Mouse (Mus musculus) ES-CJ7 (cell line): ENCODE data around the gene Trmu.

Source experiments
- DNase-seq: peaks from one replicate; pipeline ENCODE4 v3.0.0; 2011; ENCODE audit warnings: low read depth, low spot score

Gene Trmu

GRCm38 (mm10) chr15:85878848-85879497 is at the start of gene Trmu:
TSS of gene Trmu (plus strand) at chr15:85879312.
- DNase-seq, result peak; percentile 83

DNA sequence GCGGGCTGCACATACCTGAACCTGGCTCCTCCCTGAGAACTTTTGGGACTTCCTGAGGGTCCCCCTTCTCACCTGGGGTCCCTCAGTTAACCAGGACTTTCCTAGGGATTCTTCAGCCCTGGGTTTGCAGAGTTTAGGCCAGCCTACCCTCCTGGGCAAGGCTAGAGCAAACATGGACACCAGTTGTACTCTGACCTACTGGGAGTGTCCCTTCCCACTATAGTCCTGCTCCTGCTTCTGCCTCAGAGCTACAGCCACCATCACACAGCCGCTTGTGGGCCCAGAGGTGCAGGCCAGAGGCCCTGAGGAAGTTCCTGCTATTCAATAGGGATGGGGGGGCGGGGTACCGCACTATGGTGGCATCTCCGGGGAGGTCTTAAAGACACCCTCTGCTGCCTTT is 49.6 kb upstream of the Trmu start:
- no peak for DNase-seq

GRCm38 (mm10) chr15:85831954-85832590 is 47.0 kb upstream of the Trmu start, which contains the start of gene Ttc38:
TSS of gene Ttc38 (plus strand) at chr15:85832306.
- peak; percentile 90 for DNase-seq

DNA sequence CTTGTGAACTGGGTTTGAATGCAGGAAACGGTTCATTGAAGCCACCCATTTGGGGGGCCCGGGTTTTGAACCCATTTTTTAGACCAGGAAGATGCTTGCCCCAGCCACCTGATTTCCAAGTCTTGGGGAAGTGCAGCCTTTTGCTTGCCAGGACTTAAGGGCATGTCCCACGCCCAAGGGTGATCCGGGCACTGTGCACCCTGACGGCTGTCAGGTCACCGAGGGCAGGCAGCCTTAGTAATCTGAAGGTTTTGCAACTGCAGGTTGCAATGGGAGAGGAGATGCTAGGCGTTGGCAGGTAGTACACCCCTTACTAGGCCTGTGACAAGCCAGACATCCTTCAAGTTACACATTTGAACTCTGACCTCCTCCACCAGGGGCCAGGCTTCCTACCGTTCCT is 46.5 kb upstream of the Trmu start:
- DNase-seq, result no peak

GRCm38 (mm10) chr15:85835335-85835734 is 43.8 kb upstream of the Trmu start:
- no peak for DNase-seq

GRCm38 (mm10) chr15:85836887-85837286 is 42.2 kb upstream of the Trmu start:
- DNase-seq, result no peak

GRCm38 (mm10) chr15:85840983-85841382 is 38.1 kb upstream of the Trmu start:
- DNase-seq, result peak; percentile 65

DNA sequence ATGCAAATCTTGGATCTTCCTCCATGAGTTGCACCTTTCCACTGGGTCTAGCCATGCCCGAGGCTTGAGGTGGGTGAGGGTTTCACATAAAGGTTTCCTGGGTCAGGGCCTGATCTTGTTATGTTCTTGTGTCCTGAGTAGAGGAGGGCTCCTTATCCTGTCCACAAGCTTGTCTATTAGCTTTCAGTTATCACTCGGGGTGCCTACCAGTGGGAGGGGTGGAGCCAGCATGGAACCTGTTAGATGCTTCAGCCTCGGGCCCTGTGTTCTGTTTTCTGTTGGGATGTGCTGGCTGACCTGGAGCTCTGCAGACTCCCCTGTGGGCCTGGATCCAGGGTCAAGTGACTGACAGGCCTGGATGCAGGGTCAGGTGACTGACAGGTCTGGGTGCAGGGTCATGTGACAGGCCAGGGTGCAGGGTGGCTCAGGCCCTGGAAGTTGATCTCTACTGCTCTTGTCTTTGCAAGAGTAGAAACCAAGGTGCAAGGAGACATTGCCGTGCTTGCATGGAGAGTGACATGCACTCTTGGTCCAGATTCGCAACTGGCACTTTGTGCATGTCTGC is 37.2 kb upstream of the Trmu start:
- no peak for DNase-seq

DNA sequence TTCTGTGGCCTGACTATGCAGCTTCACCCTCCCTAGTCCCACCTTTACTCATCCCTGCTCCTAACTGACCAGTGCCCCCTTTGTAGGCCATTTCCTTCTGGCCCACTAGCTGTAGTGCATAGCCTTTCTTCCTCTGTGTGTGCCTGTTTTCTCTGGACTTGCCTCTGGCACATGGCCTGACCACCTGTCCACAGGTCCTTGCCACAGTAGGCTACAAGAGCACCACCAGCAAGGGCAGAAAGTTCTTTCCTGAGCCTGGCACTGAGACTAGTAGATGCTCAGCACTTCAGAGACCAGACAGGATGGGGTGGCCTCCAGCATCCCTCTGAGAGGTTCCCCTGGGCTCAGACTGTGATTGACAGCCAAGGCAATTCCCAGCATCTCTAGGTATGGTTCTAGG is 34.0 kb upstream of the Trmu start:
- no peak for DNase-seq

- peak; percentile 65 for DNase-seq
These were observed 27.3 kb upstream of the Trmu start for GRCm38 (mm10) chr15:85851656-85852392.

GRCm38 (mm10) chr15:85858980-85859489 is 20.1 kb upstream of the Trmu start:
- no peak for DNase-seq

GRCm38 (mm10) chr15:85859490-85860031 is 19.6 kb upstream of the Trmu start, which contains the start of gene Gtse1:
TSS of gene Gtse1 (plus strand) at chr15:85859745.
- peak; percentile 98 for DNase-seq

DNA sequence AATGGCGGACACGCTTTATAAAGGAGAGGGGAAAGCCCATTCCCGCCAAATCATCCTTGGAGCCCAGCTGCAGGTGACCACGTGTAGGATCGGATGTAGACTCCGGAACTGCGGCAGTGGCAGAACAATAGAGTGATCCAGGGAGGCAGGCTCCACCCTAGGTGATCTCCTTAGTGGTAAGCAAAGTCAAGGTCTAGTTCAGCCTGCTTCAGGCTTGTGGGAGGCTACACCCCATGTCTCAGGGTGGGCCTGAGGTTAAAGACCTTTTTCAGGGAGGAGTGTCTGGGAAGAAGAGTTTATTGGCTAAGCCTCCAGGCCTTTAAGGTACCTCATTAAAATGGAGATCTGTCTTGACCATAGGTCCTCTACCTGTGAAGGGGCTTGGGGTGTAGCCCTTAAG is 13.2 kb upstream of the Trmu start:
- DNase-seq, result peak; percentile 96

DNA sequence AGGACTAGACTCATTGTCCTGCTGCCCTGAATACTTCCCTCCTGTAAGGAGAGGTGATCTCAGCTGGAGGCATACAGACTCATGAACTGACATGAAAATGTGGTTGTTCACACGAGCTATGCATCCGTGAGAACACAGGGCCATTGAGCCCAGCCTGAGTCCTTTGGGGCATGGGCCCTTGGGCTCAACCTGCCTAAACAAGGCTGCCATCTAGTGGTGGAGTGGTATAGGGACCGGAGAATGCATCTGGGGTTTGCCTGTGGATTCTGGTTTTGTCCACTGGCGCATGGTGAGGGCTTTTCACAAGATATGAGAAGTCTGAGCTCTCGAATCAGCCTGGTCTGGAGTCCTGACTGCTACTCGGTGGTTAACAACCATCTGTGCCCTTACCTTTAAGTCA is 11.4 kb upstream of the Trmu start:
- DNase-seq, result peak; percentile 79

- DNase-seq, result no peak
These were observed 1.8 kb upstream of the Trmu start for GRCm38 (mm10) chr15:85877336-85877735.

GRCm38 (mm10) chr15:85879498-85879895 is 385 bp downstream of the Trmu start:
- no peak for DNase-seq

- DNase-seq, result no peak
These were observed 6.5 kb downstream of the Trmu start for GRCm38 (mm10) chr15:85885606-85886005.

DNA sequence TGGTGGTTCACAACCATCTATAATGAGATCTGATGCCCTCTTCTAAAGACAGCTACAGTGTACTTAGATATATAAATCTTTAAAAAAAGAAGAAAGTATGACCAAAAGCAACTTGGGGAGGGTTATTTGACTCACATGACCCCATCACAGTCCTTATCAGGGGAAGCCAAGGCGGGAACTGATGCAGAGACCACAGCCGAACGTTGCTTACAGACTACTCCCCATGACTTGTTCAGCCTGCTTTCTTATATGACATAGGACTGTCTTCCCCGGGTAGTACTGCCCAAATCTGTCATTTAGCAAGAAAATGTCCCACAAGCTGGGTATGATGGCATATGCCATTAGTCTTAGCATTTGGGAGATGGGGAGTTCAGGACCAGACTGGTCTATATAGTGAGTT is 10.1 kb downstream of the Trmu start:
- DNase-seq, result no peak

GRCm38 (mm10) chr15:85891971-85892370 is 12.9 kb downstream of the Trmu start:
- DNase-seq, result no peak

DNA sequence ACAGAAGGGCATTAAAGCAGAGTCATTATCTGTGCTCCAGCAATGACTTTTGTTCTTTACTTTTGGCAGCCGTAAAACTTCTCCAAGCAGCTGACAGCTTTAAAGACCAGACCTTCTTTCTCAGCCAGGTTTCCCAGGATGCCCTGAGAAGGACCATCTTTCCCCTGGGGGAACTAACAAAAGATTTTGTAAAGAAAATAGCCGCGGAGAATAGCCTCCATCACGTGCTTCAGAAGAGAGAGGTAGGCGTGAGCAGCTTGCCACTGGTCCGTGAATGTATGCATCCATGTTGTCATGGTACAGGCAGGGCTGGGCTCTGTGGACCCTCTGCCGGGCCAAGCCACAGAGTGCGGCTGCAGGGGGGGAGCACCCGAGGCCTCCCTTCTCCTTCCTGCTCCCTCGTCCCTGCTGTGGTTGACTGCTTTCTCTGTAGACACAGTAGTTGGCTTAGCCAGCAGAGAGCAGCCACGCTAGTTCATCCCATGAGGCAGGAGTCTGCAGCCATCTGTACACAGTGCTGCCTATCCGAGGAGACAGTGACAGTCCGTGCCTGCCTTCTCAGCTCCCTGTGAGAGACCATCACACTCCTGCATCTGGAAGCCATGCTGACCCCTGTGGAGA is 13.5 kb downstream of the Trmu start:
- no peak for DNase-seq

- DNase-seq, result no peak
These were observed 14.8 kb downstream of the Trmu start for GRCm38 (mm10) chr15:85893871-85894270.
